Mouse (Mus musculus): ENCODE results near the gene 4930522H14Rik. TPM values are rescaled to one million over a fixed set of nuclear protein-coding genes. Genes with fewer than 3 reads are reported as not detected.

The 4930522H14Rik gene
- total RNA-seq (2015) (not detected in 2 replicates), total RNA-seq (2017) (1.2 TPM in 1 of 2 replicates, not detected in the other)

DNA sequence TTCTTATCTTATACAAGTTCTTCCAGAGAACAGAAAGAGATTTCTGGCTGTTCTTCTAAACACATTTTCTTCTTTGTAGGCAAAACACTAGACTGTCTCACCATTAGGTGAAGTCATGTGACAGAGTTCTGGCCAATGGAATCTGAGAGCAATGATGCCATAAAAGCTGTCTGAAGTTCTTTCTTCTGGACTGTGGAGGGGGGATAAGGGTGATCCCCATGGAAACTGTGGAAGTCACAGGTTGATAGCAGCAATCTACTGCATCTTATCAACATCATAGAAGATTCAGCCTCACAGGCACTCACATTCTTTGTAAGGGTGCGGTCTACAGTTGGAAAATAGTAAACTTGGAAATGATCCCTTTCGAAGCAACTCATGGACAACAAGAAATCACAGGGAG, at the start of gene 4930522H14Rik:
TSS of gene 4930522H14Rik (minus strand) at position 187 of the 400 bp plus-strand sequence.
- no peak for ATAC-seq (ENCODE audit: poor library complexity, severe bottlenecking)

DNA sequence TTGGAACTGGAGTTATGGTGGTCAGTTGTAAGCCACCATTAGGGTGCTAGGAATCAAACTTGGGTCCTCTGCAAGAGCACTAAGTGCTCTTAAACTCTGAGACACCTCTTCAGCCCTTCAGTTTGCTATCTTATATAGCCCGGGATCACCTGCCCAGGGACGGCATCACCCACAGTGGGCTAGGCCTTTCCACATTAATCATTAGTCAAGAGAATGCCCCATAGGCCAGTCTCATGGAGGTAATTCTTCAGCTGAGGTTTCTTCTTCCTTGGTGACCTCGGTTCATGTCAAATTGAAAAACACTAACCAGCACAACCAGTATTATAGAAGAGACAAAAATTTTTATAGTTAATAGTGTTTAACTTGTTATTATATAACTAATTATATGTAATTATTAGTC, 47.3 kb upstream of the 4930522H14Rik start:
- no peak for ATAC-seq (ENCODE audit: poor library complexity, severe bottlenecking)

DNA sequence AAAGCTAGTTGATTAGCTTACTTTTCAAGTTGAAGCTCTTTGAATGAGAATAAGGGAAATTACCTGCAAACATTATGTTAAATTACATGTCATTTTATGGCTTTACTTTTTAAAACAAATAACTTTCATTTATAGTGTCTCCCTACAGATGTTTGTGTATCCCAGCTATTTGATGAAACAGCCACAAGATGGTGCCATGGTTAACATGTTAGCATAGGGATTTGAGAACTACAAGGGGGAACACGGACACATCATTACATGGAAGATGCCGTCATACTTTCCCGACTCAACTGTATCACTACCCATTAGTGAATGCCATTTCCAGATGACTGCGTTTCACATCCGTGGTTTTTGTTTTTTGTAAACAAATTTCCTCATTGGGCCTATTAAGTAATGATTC, 45.8 kb upstream of the 4930522H14Rik start:
- peak; percentile 52 for ATAC-seq (ENCODE audit: poor library complexity, severe bottlenecking)

GRCm38 (mm10) chr4:109574845-109575244, 43.7 kb upstream of the 4930522H14Rik start:
- no peak for ATAC-seq (ENCODE audit: poor library complexity, severe bottlenecking)

GRCm38 (mm10) chr4:109574331-109574730, 43.2 kb upstream of the 4930522H14Rik start:
- no peak for ATAC-seq (ENCODE audit: poor library complexity, severe bottlenecking)

DNA sequence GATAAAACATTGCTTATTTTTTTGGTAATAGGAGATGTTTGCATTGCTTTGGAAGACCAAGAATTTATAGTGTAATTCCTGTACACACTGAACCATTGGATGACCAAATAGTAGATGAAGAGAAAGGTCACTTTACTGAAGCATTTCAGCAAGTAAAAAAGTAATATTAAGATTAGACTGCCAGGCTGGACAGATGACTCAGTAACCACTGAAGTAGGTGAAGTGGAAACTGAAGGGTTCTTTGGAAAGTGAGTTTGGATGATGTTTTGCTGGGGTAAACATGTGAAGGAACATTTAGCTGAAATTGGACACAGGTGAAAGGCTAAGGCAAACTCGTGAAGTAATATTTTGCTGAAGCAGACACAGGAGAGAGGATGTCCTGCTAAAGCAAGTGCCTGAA, 41.5 kb upstream of the 4930522H14Rik start:
- no peak for ATAC-seq (ENCODE audit: poor library complexity, severe bottlenecking)

GRCm38 (mm10) chr4:109569421-109569820, 38.3 kb upstream of the 4930522H14Rik start:
- no peak for ATAC-seq (ENCODE audit: poor library complexity, severe bottlenecking)

DNA sequence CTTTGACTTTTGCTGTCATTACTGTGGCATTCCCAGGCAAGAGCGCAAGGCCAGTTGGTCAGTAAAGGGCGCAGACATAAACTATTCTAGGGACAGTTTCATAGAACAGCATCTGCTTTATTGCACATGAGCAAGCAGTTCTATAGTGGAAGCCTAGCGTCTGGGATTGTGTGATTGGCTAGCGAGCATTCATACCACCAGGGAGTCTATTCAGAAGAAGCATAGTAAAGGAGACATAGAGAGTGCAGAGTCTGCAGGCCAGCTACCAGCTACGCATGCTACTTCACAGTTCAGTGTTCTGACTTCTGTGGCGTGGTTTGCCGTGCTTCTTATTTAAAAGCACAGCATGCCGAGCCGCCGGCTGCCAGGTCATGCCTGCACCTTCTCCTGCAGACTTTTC, 37.9 kb upstream of the 4930522H14Rik start:
- ATAC-seq (ENCODE audit: poor library complexity, severe bottlenecking), result no peak

DNA sequence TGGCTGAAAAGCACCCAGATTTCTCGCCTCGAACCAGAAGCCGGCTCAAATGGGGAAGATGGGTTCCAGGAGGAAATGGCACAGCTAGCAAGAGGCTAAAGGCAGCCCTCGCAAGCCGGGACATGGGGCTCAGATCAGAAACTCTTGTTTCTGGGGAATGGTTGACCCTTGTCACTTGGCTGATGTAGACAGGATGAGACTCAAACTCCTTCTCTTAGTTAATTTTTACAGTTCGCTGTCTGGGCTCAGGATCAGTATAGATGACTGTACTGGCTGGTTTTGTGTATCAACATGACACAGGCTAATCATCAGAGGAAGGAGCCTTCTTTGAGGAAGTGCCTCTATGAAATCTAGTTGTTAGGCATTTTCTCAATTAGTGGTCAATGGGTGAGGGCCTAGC, 33.6 kb upstream of the 4930522H14Rik start:
- ATAC-seq (ENCODE audit: poor library complexity, severe bottlenecking), result no peak

DNA sequence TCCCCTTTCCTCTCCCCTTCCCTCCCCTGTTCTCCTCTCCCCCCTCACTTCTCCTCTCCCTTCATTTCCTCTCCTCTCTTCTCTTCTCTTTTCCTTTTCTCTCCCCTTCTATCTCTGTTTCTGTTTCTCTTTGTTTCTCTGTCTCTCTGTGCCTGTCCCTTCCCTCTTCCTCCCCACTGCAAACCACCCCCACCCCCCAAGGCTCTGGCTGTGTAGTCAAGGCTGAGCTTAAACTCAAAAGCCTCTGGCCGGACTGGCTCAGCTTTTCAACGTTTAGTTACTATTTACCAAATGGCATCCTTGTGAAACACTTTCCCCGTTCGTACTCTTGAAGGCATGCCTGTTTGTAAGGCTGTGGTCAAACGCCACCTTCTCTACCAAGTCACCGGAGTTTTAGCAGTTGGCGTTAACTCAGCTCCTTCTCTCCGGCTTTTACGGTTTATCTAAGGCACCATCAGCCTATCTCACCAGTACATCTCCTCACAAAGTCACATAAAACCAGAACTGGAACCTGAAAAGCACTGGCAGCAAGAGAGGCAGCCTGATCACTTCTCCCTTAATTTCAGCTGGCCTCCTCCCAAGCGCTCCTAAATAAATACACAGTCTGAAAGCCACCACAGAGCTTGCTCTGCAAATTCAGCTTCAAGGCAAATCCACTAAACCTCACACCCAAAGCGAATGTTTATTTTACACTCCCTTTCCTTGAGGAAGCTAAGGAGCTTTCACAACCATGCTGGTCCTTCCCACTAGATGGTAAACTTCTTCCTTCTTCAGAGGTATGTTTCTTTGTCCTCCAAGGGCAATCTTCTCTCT, 19.4 kb upstream of the 4930522H14Rik start:
- ATAC-seq (ENCODE audit: poor library complexity, severe bottlenecking), result peak; percentile 38

DNA sequence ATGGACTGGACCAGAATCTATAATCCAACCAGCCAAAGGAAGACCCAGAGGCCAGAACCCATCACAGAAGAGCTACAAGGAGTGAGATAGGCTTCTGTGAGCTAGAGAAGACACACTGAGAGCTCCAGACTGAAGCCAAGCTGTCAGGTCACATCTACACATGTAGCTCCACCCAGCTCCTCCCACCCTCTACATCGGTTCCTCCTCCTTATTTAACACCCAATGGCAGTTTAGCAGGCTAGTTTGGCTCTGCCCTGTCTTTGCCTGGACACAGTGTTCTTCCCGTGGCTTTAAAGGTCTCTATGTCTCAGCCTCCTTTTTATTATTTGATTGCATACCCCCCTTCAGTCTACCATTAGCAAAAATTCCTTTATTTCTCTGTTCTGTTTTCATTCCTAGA, 16.2 kb upstream of the 4930522H14Rik start:
- peak; percentile 81 for ATAC-seq (ENCODE audit: poor library complexity, severe bottlenecking)

DNA sequence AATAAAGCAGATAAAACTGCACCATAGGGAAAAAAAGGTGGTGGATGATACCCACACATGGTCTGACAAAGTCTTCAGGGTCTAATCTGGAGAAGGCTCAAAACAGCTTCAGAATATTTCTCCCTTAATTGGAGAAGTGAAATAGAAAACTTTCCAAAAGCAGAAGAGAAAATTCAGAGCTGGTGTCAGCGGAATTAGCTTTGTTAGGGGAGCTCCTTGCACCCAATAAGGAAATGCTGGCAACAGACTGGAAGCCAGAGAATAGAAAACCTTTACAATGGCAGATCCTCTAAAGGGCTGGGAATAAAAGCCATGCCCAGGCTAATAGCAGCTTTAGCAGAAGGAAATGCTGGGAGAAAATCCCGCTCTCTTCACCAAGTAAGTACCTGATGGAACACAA, 15.4 kb upstream of the 4930522H14Rik start:
- ATAC-seq (ENCODE audit: poor library complexity, severe bottlenecking), result peak; percentile 58

GRCm38 (mm10) chr4:109530245-109530816, 766 bp downstream of the 4930522H14Rik start:
- no peak for ATAC-seq (ENCODE audit: poor library complexity, severe bottlenecking)

GRCm38 (mm10) chr4:109504885-109505284, 26.2 kb downstream of the 4930522H14Rik start:
- ATAC-seq (ENCODE audit: poor library complexity, severe bottlenecking), result peak; percentile 96

- ATAC-seq (ENCODE audit: poor library complexity, severe bottlenecking), result no peak
These were observed 32.6 kb downstream of the 4930522H14Rik start for GRCm38 (mm10) chr4:109498476-109498875.

GRCm38 (mm10) chr4:109493581-109493980, 37.5 kb downstream of the 4930522H14Rik start:
- no peak for ATAC-seq (ENCODE audit: poor library complexity, severe bottlenecking)

DNA sequence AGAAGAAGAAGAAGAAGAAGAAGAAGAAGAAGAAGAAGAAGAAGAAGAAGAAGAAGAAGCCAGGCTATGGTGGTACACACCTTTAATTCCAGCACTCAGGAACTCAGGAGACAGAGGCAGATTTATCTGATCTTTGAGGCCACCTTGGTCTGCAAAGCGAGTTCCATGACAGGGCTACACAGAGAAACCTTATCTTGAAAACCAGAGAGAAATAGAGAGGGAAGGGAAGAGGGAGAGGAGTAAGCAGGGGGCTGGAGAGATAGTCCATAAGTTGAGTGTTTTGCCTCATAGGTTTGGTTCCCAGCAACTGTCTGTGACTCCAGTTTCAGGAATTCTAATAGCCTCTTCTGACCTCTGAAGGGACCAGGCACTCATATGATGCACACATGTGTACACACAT, 42.3 kb downstream of the 4930522H14Rik start:
- no peak for ATAC-seq (ENCODE audit: poor library complexity, severe bottlenecking)

- peak; percentile 94 for ATAC-seq (ENCODE audit: poor library complexity, severe bottlenecking)
These were observed 46.5 kb downstream of the 4930522H14Rik start, which contains the start of gene Rnf11 for GRCm38 (mm10) chr4:109484621-109485020. Rnf11 (minus strand) TSS chr4:109484728.

- ATAC-seq (ENCODE audit: poor library complexity, severe bottlenecking), result no peak
These were observed 48.4 kb downstream of the 4930522H14Rik start for GRCm38 (mm10) chr4:109482701-109483100.

DNA sequence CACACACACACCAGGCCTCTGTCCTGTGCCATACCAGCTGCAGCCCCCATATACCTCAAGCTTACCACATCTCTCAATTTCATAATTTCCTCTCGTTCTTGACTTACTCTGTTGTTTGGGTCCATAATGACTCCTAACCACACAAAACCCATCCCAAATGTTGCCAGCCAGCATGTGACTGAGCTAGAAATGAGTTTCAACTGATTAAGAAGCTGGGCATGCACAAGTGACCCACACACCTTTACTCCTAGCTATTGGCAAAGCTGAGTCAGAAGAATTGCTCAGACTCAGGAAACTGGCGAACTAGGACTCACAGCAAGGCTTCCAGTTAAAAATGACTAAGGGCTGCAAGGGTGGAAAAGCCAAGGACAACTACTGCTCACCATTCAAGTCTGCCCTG, 49.7 kb downstream of the 4930522H14Rik start:
- ATAC-seq (ENCODE audit: poor library complexity, severe bottlenecking), result no peak

GRCm38 (mm10) chr4:109477454-109477853, 53.6 kb downstream of the 4930522H14Rik start:
- ATAC-seq (ENCODE audit: poor library complexity, severe bottlenecking), result no peak

- peak; percentile 91 for ATAC-seq (ENCODE audit: poor library complexity, severe bottlenecking)
These were observed 54.5 kb downstream of the 4930522H14Rik start for GRCm38 (mm10) chr4:109476554-109477014.

Measured in megakaryocyte, adult 5-6 weeks (primary cell).